Mouse (Mus musculus): Measurements from ENCODE around the gene Mdfi. TPM values are rescaled to one million over a fixed set of nuclear protein-coding genes. Genes with fewer than 3 reads are reported as not detected.

Gene Mdfi
- total and polyA plus RNA-seq, 2 experiments from 2014 or later, result 0.99 to 9.5 TPM

DNA sequence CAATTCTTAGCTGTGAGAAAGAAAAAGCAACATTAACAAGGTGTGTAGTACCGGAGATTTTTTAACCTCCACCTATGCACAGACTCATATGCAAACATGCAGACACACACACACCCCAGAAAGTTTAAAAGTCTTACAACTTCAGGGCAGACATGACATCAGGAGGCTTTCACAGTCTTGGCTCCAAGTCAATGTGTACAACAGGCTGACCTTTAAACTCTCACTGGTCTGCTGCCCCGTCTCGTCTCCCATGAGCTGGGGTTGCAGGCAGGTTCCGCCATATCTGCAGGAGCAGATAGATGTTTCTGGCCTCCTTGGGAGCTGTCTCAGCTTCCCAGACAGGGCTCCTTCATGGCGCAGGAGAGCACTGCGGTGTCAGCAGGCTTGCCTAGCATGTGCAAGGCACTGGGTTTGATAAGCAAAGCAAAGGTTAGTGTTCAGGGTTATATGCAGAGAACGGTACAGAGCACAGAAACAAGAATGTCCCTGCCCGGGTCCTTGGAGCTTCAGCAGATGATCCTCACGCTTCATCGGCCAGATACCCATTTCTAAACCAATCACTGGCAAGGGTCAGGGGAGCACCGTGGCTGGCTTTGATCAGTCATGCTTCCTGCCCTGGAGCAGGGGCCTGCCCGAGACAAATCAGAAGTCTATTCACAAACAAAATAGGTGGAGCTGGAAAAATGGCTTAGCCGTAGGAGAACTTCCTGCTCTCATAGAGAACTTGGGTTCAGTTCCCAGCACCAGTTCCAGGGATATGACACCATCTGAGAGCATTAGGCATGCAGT is 29.2 kb downstream of the Mdfi start:
- Histone ChIP-seq H3K9ac (no peak overlapping the region), H3K4me1 (ENCODE audit: insufficient read depth) (no peaks in the 10 kb centered on the region), H3K27me3 (ENCODE audit: insufficient read depth, low read length) (no peaks in the 10 kb centered on the region), H3K4me3 (ENCODE audit: low read depth, low read length) (no peak overlapping the region), H3K36me3 (ENCODE audit: insufficient read depth) (no peaks in the 10 kb centered on the region), H3K4me2 (ENCODE audit: low read depth) (no peak overlapping the region), H3K9me3 (ENCODE audit: low read length) (no peaks in the 10 kb centered on the region), H3K27ac (ENCODE audit: low read depth, low read length) (no peak overlapping the region)
- WGBS, result 51% methylated on average over 13 of the region's 13 CpGs
- no peak for TF ChIP-seq CTCF (IDR thresholded peaks at IDR 0.05; ENCODE audit: low read depth)
- DNase-seq, result no peak
- ATAC-seq, result no peak

DNA sequence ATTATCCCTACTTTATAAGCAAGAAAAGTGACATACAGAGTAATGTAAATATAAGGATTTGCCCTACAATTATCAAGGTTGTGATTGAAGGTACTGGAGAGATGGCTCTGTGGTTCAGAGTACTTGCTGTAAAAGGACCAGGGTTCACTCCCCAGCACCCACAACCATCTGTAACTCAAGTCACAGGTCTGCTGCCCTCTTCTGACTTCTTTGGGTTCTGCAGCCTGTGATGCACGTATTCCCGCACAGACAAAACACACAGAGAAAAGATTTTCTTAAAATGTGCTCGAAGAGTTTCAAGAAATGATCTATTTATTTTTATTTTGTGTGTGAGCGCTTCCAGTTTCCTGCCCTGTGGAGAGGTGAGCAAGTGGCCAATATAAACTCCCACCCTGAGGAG is 30.8 kb downstream of the Mdfi start:
- Histone ChIP-seq H3K36me3 (ENCODE audit: insufficient read depth) (no peaks in the 10 kb centered on the region), H3K4me2 (ENCODE audit: low read depth) (no peak overlapping the region), H3K27ac (ENCODE audit: low read depth, low read length) (no peak overlapping the region), H3K9ac (no peak overlapping the region), H3K4me1 (ENCODE audit: insufficient read depth) (no peaks in the 10 kb centered on the region), H3K4me3 (ENCODE audit: low read depth, low read length) (no peak overlapping the region), H3K9me3 (ENCODE audit: low read length) (no peaks in the 10 kb centered on the region), H3K27me3 (ENCODE audit: insufficient read depth, low read length) (no peaks in the 10 kb centered on the region)
- DNase-seq (no peak), ATAC-seq (no peak)
- no peak for TF ChIP-seq CTCF (IDR thresholded peaks at IDR 0.05; ENCODE audit: low read depth)
- 94% methylated on average over 4 of the region's 4 CpGs for WGBS

DNA sequence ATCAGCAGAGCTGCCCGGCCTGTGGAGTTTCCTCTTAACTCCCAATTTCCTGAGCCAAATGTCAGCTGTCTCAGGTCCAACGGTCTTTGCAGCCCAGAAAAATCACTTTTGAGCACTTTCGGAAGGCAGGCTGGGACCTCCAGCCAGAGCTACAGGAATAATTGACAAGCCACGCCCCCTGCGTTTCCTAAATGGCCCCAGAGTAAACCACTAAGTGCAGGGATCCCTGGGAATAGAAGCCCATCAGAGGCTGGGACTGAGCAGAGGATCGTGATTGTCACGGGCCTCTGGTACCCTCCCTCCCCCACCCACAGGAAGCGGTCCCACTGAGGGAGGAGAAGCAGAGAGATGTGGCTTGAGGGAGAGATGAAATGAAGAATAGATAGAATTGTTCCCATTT is 31.7 kb downstream of the Mdfi start:
- Histone ChIP-seq H3K4me2 (ENCODE audit: low read depth) (no peak overlapping the region), H3K4me3 (ENCODE audit: low read depth, low read length) (no peak overlapping the region), H3K9ac (no peak overlapping the region), H3K4me1 (ENCODE audit: insufficient read depth) (no peaks in the 10 kb centered on the region), H3K9me3 (ENCODE audit: low read length) (no peaks in the 10 kb centered on the region), H3K36me3 (ENCODE audit: insufficient read depth) (no peaks in the 10 kb centered on the region), H3K27me3 (ENCODE audit: insufficient read depth, low read length) (no peaks in the 10 kb centered on the region), H3K27ac (ENCODE audit: low read depth, low read length) (no peak overlapping the region)
- WGBS, result 13% methylated on average over 8 of the region's 8 CpGs
- ATAC-seq, result no peak
- DNase-seq, result no peak
- TF ChIP-seq CTCF (IDR thresholded peaks at IDR 0.05; ENCODE audit: low read depth), result no peak

DNA sequence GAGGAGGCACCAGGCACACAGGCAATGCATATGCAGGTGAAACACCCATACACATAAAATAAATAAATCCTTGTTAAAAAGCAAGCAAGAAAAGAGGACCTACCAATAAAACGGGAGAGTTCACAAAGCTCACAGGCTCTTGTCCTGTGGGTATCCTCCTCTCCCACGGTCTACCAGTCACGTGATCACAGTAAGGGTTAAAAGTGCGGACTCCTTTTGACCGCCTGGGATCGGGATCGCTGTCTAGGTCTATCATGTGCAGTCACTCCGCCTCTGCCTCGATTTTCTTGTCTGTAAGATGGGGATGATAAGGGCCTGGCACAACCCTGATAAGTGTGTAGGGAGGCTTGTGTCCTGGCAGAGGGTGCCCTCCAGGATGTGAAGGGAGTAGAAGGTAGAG is 37.1 kb downstream of the Mdfi start:
- WGBS, result 83% methylated on average over 9 of the region's 9 CpGs
- Histone ChIP-seq H3K27ac (ENCODE audit: low read depth, low read length) (no peak overlapping the region), H3K9ac (no peak overlapping the region), H3K27me3 (ENCODE audit: insufficient read depth, low read length) (no peaks in the 10 kb centered on the region), H3K4me3 (ENCODE audit: low read depth, low read length) (no peak overlapping the region), H3K4me1 (ENCODE audit: insufficient read depth) (no peaks in the 10 kb centered on the region), H3K9me3 (ENCODE audit: low read length) (no peaks in the 10 kb centered on the region), H3K4me2 (ENCODE audit: low read depth) (no peak overlapping the region), H3K36me3 (ENCODE audit: insufficient read depth) (no peaks in the 10 kb centered on the region)
- DNase-seq, result no peak
- no peak for TF ChIP-seq CTCF (IDR thresholded peaks at IDR 0.05; ENCODE audit: low read depth)
- no peak for ATAC-seq

DNA sequence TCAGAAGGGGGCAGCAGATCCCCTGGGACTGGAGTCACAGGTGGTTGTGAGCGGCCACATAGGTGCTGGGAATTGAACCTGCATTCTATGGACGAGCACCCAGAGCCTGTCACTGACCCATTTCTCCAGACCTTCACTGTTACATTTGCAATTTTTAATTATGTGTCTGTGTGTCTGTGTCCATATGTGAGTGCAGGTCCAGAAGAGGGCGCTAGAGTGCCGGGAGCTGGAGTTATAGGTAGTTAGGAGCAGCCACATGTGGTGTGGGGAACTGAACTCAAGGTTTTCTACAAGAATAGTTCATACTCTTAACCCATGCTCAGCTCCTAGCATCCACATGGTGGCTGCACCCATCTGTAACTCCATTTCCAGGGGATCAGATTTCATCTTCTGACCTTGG is 37.5 kb downstream of the Mdfi start:
- TF ChIP-seq CTCF (IDR thresholded peaks at IDR 0.05; ENCODE audit: low read depth), result 0 out of 2 replicates have a peak, but pooled peaks have one; percentile 29
- no peak overlapping the region for H3K27ac ChIP-seq (ENCODE audit: low read depth, low read length)
- no peaks in the 10 kb centered on the region for H3K4me1 ChIP-seq (ENCODE audit: insufficient read depth)
- no peaks in the 10 kb centered on the region for H3K9me3 ChIP-seq (ENCODE audit: low read length)
- H3K36me3 ChIP-seq (ENCODE audit: insufficient read depth), result no peaks in the 10 kb centered on the region
- H3K4me2 ChIP-seq (ENCODE audit: low read depth), result no peak overlapping the region
- no peak overlapping the region for H3K4me3 ChIP-seq (ENCODE audit: low read depth, low read length)
- no peak for DNase-seq
- no peaks in the 10 kb centered on the region for H3K27me3 ChIP-seq (ENCODE audit: insufficient read depth, low read length)
- ATAC-seq, result no peak
- WGBS, result 66% methylated on average over 4 of the region's 4 CpGs
- H3K9ac ChIP-seq, result no peak overlapping the region

DNA sequence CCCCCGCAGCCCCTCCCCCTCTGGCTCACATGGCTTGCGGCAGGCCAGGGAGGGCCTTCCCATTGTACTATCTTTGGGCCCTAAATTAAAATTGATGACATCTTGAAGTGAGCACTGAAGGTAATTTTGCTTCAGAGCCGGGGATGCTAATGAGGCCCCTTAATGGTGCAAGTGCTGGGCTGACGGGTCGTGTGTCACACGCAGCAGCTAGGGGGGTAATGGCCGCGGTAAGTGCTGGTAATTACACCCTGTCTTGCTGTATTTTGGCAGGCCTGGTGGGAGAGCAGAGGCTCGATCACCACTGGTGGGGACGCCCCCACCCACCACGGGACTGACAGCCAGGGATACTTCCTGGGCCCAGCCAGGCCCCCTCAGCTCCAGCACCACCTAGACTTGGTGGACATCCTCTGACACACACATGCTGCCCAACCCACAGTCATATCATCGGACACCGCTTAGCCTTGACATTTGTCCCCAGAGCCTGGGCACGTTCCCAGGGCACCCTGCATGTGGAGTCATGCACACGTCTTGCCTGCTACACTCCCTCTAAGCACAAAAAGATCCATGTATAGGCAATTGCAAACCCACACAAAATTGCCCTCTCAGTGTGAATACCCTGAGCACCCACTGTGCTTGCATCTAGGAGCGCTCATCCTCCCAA is 38.2 kb downstream of the Mdfi start:
- Histone ChIP-seq H3K27ac (ENCODE audit: low read depth, low read length) (no peak overlapping the region), H3K4me3 (ENCODE audit: low read depth, low read length) (no peak overlapping the region), H3K9me3 (ENCODE audit: low read length) (no peaks in the 10 kb centered on the region), H3K9ac (no peak overlapping the region), H3K27me3 (ENCODE audit: insufficient read depth, low read length) (no peaks in the 10 kb centered on the region), H3K4me1 (ENCODE audit: insufficient read depth) (no peaks in the 10 kb centered on the region), H3K36me3 (ENCODE audit: insufficient read depth) (no peaks in the 10 kb centered on the region), H3K4me2 (ENCODE audit: low read depth) (no peak overlapping the region)
- TF ChIP-seq CTCF (IDR thresholded peaks at IDR 0.05; ENCODE audit: low read depth), result no peak
- no peak for DNase-seq
- WGBS, result 47% methylated on average over 16 of the region's 16 CpGs
- ATAC-seq, result peak; percentile 47; the same call in 1 of the 2 replicates

DNA sequence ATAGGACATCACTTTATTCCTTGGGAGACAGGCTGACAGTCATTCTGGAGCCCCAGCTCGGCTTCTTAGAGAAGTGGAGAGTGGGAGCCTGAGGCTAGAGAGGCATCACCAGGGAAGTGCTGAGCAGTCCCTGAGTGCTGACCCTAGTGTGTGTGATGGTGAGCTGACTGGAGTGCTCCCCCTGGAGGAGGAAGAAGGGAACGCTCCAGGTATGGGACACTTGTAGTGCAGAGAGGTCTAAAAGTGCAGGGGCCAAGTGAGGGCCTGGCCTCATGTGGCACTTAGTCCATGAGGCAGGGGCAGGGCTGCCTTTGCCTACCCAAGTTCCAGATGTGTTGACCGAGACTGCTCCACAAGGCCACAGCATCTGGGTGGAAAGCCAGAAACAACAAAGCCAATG is 39.0 kb downstream of the Mdfi start:
- H3K27ac ChIP-seq (ENCODE audit: low read depth, low read length), result no peak overlapping the region
- H3K27me3 ChIP-seq (ENCODE audit: insufficient read depth, low read length), result no peaks in the 10 kb centered on the region
- TF ChIP-seq CTCF (IDR thresholded peaks at IDR 0.05; ENCODE audit: low read depth), result peak; percentile 65
- H3K9me3 ChIP-seq (ENCODE audit: low read length), result no peaks in the 10 kb centered on the region
- no peak overlapping the region for H3K4me3 ChIP-seq (ENCODE audit: low read depth, low read length)
- H3K4me1 ChIP-seq (ENCODE audit: insufficient read depth), result no peaks in the 10 kb centered on the region
- no peak overlapping the region for H3K4me2 ChIP-seq (ENCODE audit: low read depth)
- no peak overlapping the region for H3K9ac ChIP-seq
- ATAC-seq (no peak), DNase-seq (no peak)
- no peaks in the 10 kb centered on the region for H3K36me3 ChIP-seq (ENCODE audit: insufficient read depth)
- WGBS, result 51% methylated on average over 3 of the region's 3 CpGs

All from forebrain, postnatal 0 days (tissue).